Mouse (Mus musculus) forebrain, embryonic 10.5 days (tissue): ENCODE results near the gene Trio. TPM values are rescaled to one million over a fixed set of nuclear protein-coding genes. Genes with fewer than 3 reads are reported as not detected.
"Not testable (repeated sequence)": the region's sequence is repeated elsewhere in the genome, so short reads cannot be mapped to it uniquely, and the experiment has no call there.

Experiments
- DNase-seq: peaks from one replicate; pipeline ENCODE4 v3.0.0-alpha.2; 2017; ENCODE audit warnings: low spot score; ENCODE audit errors: extremely low spot score
- H3K27ac ChIP-seq: fragments of 300-500 bp; sonication (generic); 2 replicates; pipeline ENCODE4 v1.5.1; 2016; ENCODE audit warnings: mild to moderate bottlenecking
- H3K27me3 ChIP-seq: fragments of 300-500 bp; sonication (generic); 2 replicates; pipeline ENCODE4 v1.6.1; 2016; ENCODE audit warnings: mild to moderate bottlenecking; ENCODE audit not compliant: poor library complexity, severe bottlenecking
- H3K36me3 ChIP-seq: fragments of 300-500 bp; sonication (generic); replicated peaks from 2 replicates; pipeline ENCODE4 v1.6.1; 2016; ENCODE audit warnings: mild to moderate bottlenecking, moderate library complexity
- H3K4me1 ChIP-seq: fragments of 300-500 bp; sonication (generic); 2 replicates; pipeline ENCODE4 v1.6.1; 2016
- H3K4me3 ChIP-seq: fragments of 300-500 bp; sonication (generic); 2 replicates; pipeline ENCODE4 v1.5.1; 2016; ENCODE audit warnings: mild to moderate bottlenecking, moderate library complexity
- H3K9me3 ChIP-seq: fragments of 300-500 bp; sonication (generic); 2 replicates; pipeline ENCODE4 v1.6.1; 2016; ENCODE audit warnings: mild to moderate bottlenecking, moderate library complexity
- WGBS: fragments of 180-500 bp; shearing (Covaris S2); methylation state at CpG from one replicate; pipeline ENCODE4 v1.1.7; 2016; 5-methylcytosine and 5-hydroxymethylcytosine counted together
- polyA plus RNA-seq: library from polyadenylated mRNA; unstranded; fragments of >200 nt; fragmentation: Nextera tagmentation; extraction: Ambion mirVana; gene quantifications from 2 replicates; pipeline ENCODE4 v1.2.1, GENCODE M21; 2016

Trio gene
- polyA plus RNA-seq, 1 experiment from 2014 or later: 29.2 TPM

DNA sequence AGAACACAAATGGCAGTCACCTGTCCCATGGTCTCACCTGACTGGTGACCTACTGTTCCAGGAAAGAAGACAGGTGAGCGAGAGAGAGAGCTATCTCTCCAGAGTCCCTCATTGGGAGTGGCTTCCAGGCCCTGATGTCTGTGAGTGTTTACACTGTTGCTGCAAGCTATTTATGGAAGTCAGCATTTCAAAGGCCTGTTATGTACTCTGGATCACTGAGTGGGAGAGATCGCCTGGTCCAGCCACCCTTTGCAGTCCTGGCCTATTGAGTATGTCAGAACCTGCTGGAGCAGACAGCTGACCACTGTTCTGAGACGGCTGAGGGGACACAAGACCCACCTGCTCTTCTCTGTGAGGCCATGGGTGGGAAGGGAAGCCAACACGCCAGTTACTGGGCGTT is 280.7 kb downstream of the Trio start:
- Histone ChIP-seq H3K36me3 (peaks cover 95% of the 10 kb centered on the region), H3K4me1 (no peaks in the 10 kb centered on the region), H3K9me3 (no peaks in the 10 kb centered on the region), H3K27me3 (no peaks in the 10 kb centered on the region), H3K27ac (no peak overlapping the region), H3K4me3 (no peak overlapping the region)
- 88% methylated on average over 5 of the region's 5 CpGs for WGBS
- DNase-seq: no peak

DNA sequence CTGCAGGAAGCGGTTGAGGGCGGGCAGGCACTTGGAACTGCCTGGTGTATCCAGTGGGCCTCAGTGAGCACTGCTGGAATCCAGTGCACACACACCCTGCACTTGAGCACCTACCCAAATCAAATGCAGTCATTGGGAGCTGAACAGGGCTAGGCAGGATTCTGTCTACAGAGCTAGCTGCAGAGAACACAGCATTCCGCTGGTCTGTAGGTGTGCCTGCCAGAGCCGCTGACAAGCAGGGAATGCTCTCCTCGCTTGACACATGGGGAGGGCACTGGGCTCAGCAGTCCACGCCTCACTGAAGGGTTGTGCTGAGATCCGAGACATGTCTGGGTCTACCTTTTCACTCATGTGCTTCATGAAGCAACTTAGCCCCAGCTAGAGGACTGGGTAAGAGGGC is 285.6 kb downstream of the Trio start:
- Histone ChIP-seq H3K27ac (no peak overlapping the region), H3K27me3 (no peaks in the 10 kb centered on the region), H3K36me3 (peaks cover 86% of the 10 kb centered on the region), H3K9me3 (no peaks in the 10 kb centered on the region), H3K4me1 (no peaks in the 10 kb centered on the region), H3K4me3 (no peak overlapping the region)
- 94% methylated on average over 7 of the region's 7 CpGs for WGBS
- DNase-seq: no peak

DNA sequence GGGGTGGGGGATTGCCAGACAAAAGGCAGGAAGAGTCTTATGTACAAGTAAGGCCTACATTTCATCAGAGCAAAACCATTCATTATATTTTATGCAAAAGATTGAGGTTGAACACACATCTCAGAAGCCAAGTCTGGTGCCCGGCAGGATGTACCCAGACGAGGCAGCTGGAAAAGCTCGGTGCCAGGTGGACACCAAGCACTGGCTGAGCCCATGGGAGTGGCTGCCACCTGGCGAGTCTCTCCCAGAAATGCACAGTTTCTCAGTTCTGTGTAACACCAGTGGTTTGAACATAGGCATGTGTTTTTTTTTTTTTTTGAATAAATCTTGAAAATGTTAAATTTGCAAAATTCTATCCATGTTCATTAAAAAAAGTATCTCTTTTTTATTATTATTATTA is 293.8 kb downstream of the Trio start:
- Histone ChIP-seq H3K4me3 (no peak overlapping the region), H3K27ac (no peak overlapping the region), H3K4me1 (no peaks in the 10 kb centered on the region), H3K9me3 (no peaks in the 10 kb centered on the region), H3K36me3 (peaks cover 63% of the 10 kb centered on the region), H3K27me3 (no peaks in the 10 kb centered on the region)
- no peak for DNase-seq
- 90% methylated on average over 4 of the region's 4 CpGs for WGBS

DNA sequence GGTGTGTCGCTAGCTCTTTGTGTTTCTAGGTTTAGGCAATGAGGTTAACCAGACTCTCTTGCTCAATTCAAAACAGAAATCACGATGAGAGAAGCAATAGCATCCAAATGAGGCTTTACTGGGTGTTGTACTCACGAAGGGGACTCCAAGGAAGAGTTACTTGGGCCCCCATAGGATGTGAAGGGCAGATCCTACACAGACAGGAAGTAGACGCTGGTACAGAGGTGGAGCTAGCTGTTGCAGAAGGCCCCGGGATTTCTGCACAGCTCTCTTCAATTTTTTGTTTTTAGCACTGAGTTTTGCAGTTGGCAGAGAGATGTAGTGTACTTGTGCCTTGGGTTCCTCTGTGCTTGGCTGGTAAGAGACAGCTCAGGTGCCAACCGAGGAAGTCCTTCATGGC is 299.4 kb downstream of the Trio start:
- WGBS: 88% methylated on average over 6 of the region's 6 CpGs

GRCm38 (mm10) chr15:27724796-27725680 is 300.6 kb downstream of the Trio start:
- Histone ChIP-seq H3K4me3 (no peak overlapping the region), H3K36me3 (peaks cover 4% of the 10 kb centered on the region), H3K27ac (peak overlapping the region; percentile 25; the same call in 1 of the 2 replicates), H3K27me3 (no peaks in the 10 kb centered on the region), H3K4me1 (0 out of 2 replicates have a peak, but pooled peaks cover 4% of the 10 kb centered on the region), H3K9me3 (no peaks in the 10 kb centered on the region)
- no peak for DNase-seq
- 86% methylated on average over 9 of the region's 9 CpGs for WGBS

More for the DNA sequence above, 299.4 kb downstream of the Trio start:
- Histone ChIP-seq H3K4me1 (0 out of 2 replicates have a peak, but pooled peaks cover 4% of the 10 kb centered on the region), H3K27ac (no peak overlapping the region), H3K27me3 (no peaks in the 10 kb centered on the region), H3K4me3 (no peak overlapping the region), H3K9me3 (no peaks in the 10 kb centered on the region), H3K36me3 (peaks cover 11% of the 10 kb centered on the region)
- DNase-seq: no peak

GRCm38 (mm10) chr15:27724298-27724697 is 301.4 kb downstream of the Trio start:
- Histone ChIP-seq H3K27me3 (no peaks in the 10 kb centered on the region), H3K4me1 (0 out of 2 replicates have a peak, but pooled peaks cover 4% of the 10 kb centered on the region), H3K4me3 (no peak overlapping the region), H3K9me3 (no peaks in the 10 kb centered on the region), H3K36me3 (no peaks in the 10 kb centered on the region), H3K27ac (peak overlapping the region; percentile 37; the same call in 1 of the 2 replicates)
- no peak for DNase-seq
- WGBS: 81% methylated on average over 6 of the region's 6 CpGs

DNA sequence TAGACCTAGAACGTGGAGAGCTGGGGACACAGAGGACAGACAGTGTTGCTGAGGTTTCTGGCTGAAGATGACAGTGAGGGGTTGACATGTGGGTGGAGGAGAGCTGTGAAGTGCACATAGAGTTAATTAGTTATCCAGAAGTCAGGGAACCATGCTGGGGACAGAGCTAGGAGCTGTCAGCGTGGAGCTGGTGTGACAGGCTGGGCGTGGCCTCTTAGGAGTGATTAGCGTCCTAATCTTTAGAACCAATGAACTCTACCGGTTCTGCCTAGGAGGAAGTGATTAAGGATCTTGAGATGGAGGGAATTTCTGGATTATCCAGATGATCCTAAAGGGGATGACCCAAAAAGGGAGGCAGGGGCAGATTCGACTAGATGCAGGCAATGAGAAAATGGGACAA is 301.9 kb downstream of the Trio start:
- 58% methylated on average over 6 of the region's 6 CpGs for WGBS
- no peaks in the 10 kb centered on the region for H3K36me3 ChIP-seq
- DNase-seq: no peak
- no peaks in the 10 kb centered on the region for H3K9me3 ChIP-seq
- H3K27me3 ChIP-seq: no peaks in the 10 kb centered on the region
- H3K4me3 ChIP-seq: no peak overlapping the region
- H3K27ac ChIP-seq: 0 out of 2 replicates have a peak overlapping the region, but pooled peaks have one; percentile 37
- 0 out of 2 replicates have a peak, but pooled peaks cover 4% of the 10 kb centered on the region for H3K4me1 ChIP-seq

DNA sequence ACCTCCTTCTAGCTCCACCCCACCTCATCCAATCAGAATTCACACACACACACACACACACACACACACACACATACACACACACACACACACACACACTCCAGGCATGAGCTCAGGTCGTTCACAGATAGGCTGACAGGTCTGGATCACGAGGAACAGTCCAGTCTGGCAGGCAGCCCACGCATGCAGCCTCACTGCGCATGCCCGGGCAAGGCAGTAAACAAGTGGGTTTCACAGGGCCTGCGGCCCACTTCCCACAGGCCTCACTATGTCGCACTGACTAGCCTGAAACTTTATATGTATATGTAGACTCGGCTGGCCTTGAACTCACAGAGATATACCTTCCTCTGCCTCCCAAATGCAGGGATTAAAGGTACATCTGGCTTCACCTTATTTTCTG is 305.4 kb downstream of the Trio start:
- H3K9me3 ChIP-seq, H3K4me3 ChIP-seq, DNase-seq, H3K27me3 ChIP-seq, H3K4me1 ChIP-seq, H3K36me3 ChIP-seq, H3K27ac ChIP-seq: not testable (repeated sequence)
- 93% methylated on average over 8 of the region's 8 CpGs for WGBS

- Histone ChIP-seq H3K27me3 (no peaks in the 10 kb centered on the region), H3K27ac (no peak overlapping the region), H3K36me3 (no peaks in the 10 kb centered on the region), H3K4me1 (no peaks in the 10 kb centered on the region), H3K4me3 (no peak overlapping the region), H3K9me3 (no peaks in the 10 kb centered on the region)
- WGBS: 85% methylated on average over 7 of the region's 7 CpGs
- no peak for DNase-seq
These were observed 307.0 kb downstream of the Trio start for GRCm38 (mm10) chr15:27718668-27719067.

GRCm38 (mm10) chr15:27715331-27715730 is 310.3 kb downstream of the Trio start:
- DNase-seq: no peak
- Histone ChIP-seq H3K27ac (no peak overlapping the region), H3K9me3 (no peaks in the 10 kb centered on the region), H3K4me3 (no peak overlapping the region), H3K27me3 (no peaks in the 10 kb centered on the region), H3K4me1 (no peaks in the 10 kb centered on the region), H3K36me3 (no peaks in the 10 kb centered on the region)
- WGBS: 31% methylated on average over 3 of the region's 3 CpGs

DNA sequence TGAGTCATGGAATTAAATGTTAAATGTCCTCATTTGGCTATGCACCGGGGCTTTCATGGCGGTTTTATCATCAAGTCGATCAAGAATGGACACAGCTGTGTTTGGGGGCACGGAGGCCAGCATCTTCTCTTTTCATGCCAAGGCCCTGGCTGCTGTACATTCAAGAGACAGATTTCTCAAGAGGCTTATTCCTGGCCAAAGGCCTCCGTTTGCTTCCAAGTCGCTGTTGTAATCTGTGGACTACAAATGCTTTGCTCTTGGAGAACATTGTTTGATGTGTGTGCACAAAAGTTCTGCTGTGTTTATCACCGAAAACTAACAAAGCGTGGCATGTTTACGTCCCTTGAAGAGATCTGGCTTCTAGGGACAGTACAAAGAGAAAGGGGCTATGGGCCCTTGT is 314.9 kb downstream of the Trio start:
- Histone ChIP-seq H3K27ac (no peak overlapping the region), H3K27me3 (no peaks in the 10 kb centered on the region), H3K9me3 (no peaks in the 10 kb centered on the region), H3K4me1 (no peaks in the 10 kb centered on the region), H3K4me3 (no peak overlapping the region), H3K36me3 (no peaks in the 10 kb centered on the region)
- no peak for DNase-seq
- WGBS: 92% methylated on average over 9 of the region's 9 CpGs

- H3K4me3 ChIP-seq: no peak overlapping the region
- H3K4me1 ChIP-seq: no peaks in the 10 kb centered on the region
- 92% methylated on average over 7 of the region's 7 CpGs for WGBS
- H3K27me3 ChIP-seq: no peaks in the 10 kb centered on the region
- H3K27ac ChIP-seq: no peak overlapping the region
- no peaks in the 10 kb centered on the region for H3K36me3 ChIP-seq
- H3K9me3 ChIP-seq: no peaks in the 10 kb centered on the region
- no peak for DNase-seq
These were observed 316.6 kb downstream of the Trio start for GRCm38 (mm10) chr15:27708968-27709612.

- H3K4me1 ChIP-seq: peaks cover under 1% of the 10 kb centered on the region; the same call in 1 of the 2 replicates
- WGBS: 76% methylated on average over 3 of the region's 3 CpGs
- H3K4me3 ChIP-seq: no peak overlapping the region
- no peaks in the 10 kb centered on the region for H3K9me3 ChIP-seq
- no peaks in the 10 kb centered on the region for H3K27me3 ChIP-seq
- no peaks in the 10 kb centered on the region for H3K36me3 ChIP-seq
- no peak for DNase-seq
- H3K27ac ChIP-seq: no peak overlapping the region
These were observed 317.1 kb downstream of the Trio start for GRCm38 (mm10) chr15:27708499-27708898.
